Mouse (Mus musculus): Measurements from ENCODE around the gene Dtd1. TPM values are rescaled to one million over a fixed set of nuclear protein-coding genes. Genes with fewer than 3 reads are reported as not detected.
"Not testable (repeated sequence)": the region's sequence is repeated elsewhere in the genome, so short reads cannot be mapped to it uniquely, and the experiment has no call there.

The Dtd1 gene
- not detected in 2 replicates for polyA plus RNA-seq (2012; ENCODE audit: insufficient read depth, insufficient read length, low replicate concordance, missing spikeins)

- TF ChIP-seq POLR2A (IDR thresholded peaks at IDR 0.05; ENCODE audit: insufficient read depth, low read depth, low read length) (peak; percentile 79), CTCF (IDR thresholded peaks at IDR 0.05; ENCODE audit: insufficient read depth, low read depth, low read length) (peak; percentile 83; the same call in 1 of the 2 replicates)
- Histone ChIP-seq H3K4me3 (ENCODE audit: insufficient read depth, low read depth, low read length) (peak within 1 kb of the TSS; percentile 79), H3K4me1 (ENCODE audit: control insufficient read depth, insufficient read depth, low read length) (no peaks in the 10 kb centered on the region), H3K27ac (ENCODE audit: insufficient read depth, low read depth, low read length) (peak within 1 kb of the TSS; percentile 53)
- 1% methylated on average over 50 of the region's 50 CpGs for WGBS
These were observed at the start of gene Dtd1 for GRCm38 (mm10) chr2:144599831-144600687. Gene Dtd1, plus strand, starts transcription at chr2:144599897.

DNA sequence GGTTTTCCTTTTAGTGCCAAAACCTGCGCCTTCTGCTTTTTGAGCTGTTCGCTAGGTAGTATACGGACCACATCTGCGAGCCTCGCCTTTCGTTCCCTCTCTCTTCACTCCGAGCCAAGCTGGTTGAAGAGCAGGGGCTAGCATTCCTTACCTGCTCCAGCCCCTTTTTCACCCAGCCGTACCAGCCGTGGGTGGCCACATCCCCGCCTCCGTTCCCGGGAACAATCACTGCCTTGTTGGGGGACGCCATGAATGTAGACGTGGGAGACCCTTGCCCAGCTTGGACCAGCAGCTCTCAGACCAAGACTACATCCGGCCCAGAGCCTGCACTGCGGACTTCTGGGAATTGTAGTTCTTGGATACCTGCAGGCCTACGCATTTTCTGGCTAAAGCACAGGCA is 49.2 kb upstream of the Dtd1 start, which contains the start of gene Rbbp9:
TSS of gene Rbbp9 (minus strand) at position 341 of the 400 bp plus-strand sequence.
- Histone ChIP-seq H3K4me1 (ENCODE audit: control insufficient read depth, insufficient read depth, low read length) (no peaks in the 10 kb centered on the region), H3K27ac (ENCODE audit: insufficient read depth, low read depth, low read length) (0 out of 2 replicates have a peak within 1 kb of the TSS, but pooled peaks have one; percentile 35), H3K4me3 (ENCODE audit: insufficient read depth, low read depth, low read length) (peak within 1 kb of the TSS; percentile 75)
- under 1% methylated on average over 17 of the region's 17 CpGs for WGBS
- no peak for TF ChIP-seq CTCF (IDR thresholded peaks at IDR 0.05; ENCODE audit: insufficient read depth, low read depth, low read length)
- TF ChIP-seq POLR2A (IDR thresholded peaks at IDR 0.05; ENCODE audit: insufficient read depth, low read depth, low read length) = peak; percentile 63

DNA sequence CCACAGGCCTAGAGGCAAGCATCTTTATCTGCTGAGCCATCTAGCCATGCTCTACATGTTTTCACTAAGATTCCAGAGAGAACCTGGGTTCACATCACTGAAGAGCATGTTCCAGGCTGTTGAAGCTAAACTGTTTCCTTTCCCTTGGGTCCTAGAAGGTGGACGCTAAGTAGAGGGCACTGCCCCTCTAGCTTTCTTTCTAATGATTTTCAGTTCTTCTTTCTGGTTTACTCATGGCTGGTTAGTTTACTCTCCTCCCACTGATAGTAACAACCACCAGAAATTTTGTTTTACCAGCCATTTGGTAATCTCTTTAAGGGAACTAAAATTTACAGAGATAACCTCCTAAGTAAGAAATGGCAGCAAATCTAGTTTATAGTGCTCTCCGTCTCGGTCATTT is 45.8 kb upstream of the Dtd1 start:
- no peak for TF ChIP-seq POLR2A (IDR thresholded peaks at IDR 0.05; ENCODE audit: insufficient read depth, low read depth, low read length)
- TF ChIP-seq CTCF (IDR thresholded peaks at IDR 0.05; ENCODE audit: insufficient read depth, low read depth, low read length) = no peak
- Histone ChIP-seq H3K4me3 (ENCODE audit: insufficient read depth, low read depth, low read length) (no peak overlapping the region), H3K27ac (ENCODE audit: insufficient read depth, low read depth, low read length) (no peak overlapping the region), H3K4me1 (ENCODE audit: control insufficient read depth, insufficient read depth, low read length) (no peaks in the 10 kb centered on the region)
- WGBS = 90% methylated on average over 3 of the region's 3 CpGs

GRCm38 (mm10) chr2:144555286-144555819 is 44.3 kb upstream of the Dtd1 start:
- peak overlapping the region; percentile 89 for H3K4me3 ChIP-seq (ENCODE audit: insufficient read depth, low read depth, low read length)
- WGBS = 2% methylated on average over 14 of the region's 14 CpGs
- no peaks in the 10 kb centered on the region for H3K4me1 ChIP-seq (ENCODE audit: control insufficient read depth, insufficient read depth, low read length)
- peak overlapping the region; percentile 53 for H3K27ac ChIP-seq (ENCODE audit: insufficient read depth, low read depth, low read length)
- TF ChIP-seq CTCF (IDR thresholded peaks at IDR 0.05; ENCODE audit: insufficient read depth, low read depth, low read length) (no peak), POLR2A (IDR thresholded peaks at IDR 0.05; ENCODE audit: insufficient read depth, low read depth, low read length) (no peak)

- no peak for TF ChIP-seq CTCF (IDR thresholded peaks at IDR 0.05; ENCODE audit: insufficient read depth, low read depth, low read length)
- TF ChIP-seq POLR2A (IDR thresholded peaks at IDR 0.05; ENCODE audit: insufficient read depth, low read depth, low read length) = peak; percentile 29; the same call in 1 of the 2 replicates
- under 1% methylated on average over 44 of the region's 44 CpGs for WGBS
- H3K27ac ChIP-seq (ENCODE audit: insufficient read depth, low read depth, low read length) = peak within 1 kb of the TSS; percentile 53
- peak within 1 kb of the TSS; percentile 89 for H3K4me3 ChIP-seq (ENCODE audit: insufficient read depth, low read depth, low read length)
- no peaks in the 10 kb centered on the region for H3K4me1 ChIP-seq (ENCODE audit: control insufficient read depth, insufficient read depth, low read length)
These were observed 43.7 kb upstream of the Dtd1 start, which contains the start of gene Sec23b for GRCm38 (mm10) chr2:144555820-144556552. Gene Sec23b, plus strand, starts transcription at chr2:144556229.

DNA sequence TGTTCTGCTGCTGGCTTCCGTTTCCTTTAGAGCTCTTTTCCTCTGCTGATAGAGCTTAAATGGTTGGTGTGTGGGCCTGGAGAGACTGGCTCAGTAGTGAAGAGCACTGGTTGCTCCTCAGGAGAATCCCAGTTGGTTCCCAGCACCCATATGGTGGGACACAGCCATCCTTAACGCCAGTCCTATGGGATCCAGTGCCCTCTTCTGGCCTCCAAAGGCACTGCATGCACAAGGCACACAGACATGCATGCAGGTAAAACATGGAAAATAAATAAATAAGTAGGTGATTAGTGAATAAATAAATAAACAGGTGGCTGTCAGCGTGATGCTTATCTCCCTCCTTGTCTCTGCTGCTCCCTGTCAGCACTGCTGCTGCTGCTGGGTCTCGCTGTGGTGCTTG is 11.0 kb upstream of the Dtd1 start:
- TF ChIP-seq CTCF (IDR thresholded peaks at IDR 0.05; ENCODE audit: insufficient read depth, low read depth, low read length) (no peak), POLR2A (IDR thresholded peaks at IDR 0.05; ENCODE audit: insufficient read depth, low read depth, low read length) (no peak)
- no peak overlapping the region for H3K4me3 ChIP-seq (ENCODE audit: insufficient read depth, low read depth, low read length)
- 84% methylated on average over 4 of the region's 4 CpGs for WGBS
- H3K4me1 ChIP-seq (ENCODE audit: control insufficient read depth, insufficient read depth, low read length) = no peaks in the 10 kb centered on the region
- H3K27ac ChIP-seq (ENCODE audit: insufficient read depth, low read depth, low read length) = no peak overlapping the region

GRCm38 (mm10) chr2:144593036-144593435 is 6.7 kb upstream of the Dtd1 start:
- 72% methylated on average over 8 of the region's 8 CpGs for WGBS
- H3K27ac ChIP-seq (ENCODE audit: insufficient read depth, low read depth, low read length); H3K4me3 ChIP-seq (ENCODE audit: insufficient read depth, low read depth, low read length); H3K4me1 ChIP-seq (ENCODE audit: control insufficient read depth, insufficient read depth, low read length): not testable (repeated sequence)

- under 1% methylated on average over 31 of the region's 31 CpGs for WGBS
- no peak for TF ChIP-seq CTCF (IDR thresholded peaks at IDR 0.05; ENCODE audit: insufficient read depth, low read depth, low read length)
- TF ChIP-seq POLR2A (IDR thresholded peaks at IDR 0.05; ENCODE audit: insufficient read depth, low read depth, low read length) = peak; percentile 56; the same call in 1 of the 2 replicates
- H3K4me1 ChIP-seq (ENCODE audit: control insufficient read depth, insufficient read depth, low read length) = no peaks in the 10 kb centered on the region
- peak within 1 kb of the TSS; percentile 82 for H3K4me3 ChIP-seq (ENCODE audit: insufficient read depth, low read depth, low read length)
- H3K27ac ChIP-seq (ENCODE audit: insufficient read depth, low read depth, low read length) = peak within 1 kb of the TSS; percentile 75
These were observed 5.6 kb upstream of the Dtd1 start, which contains the start of gene Smim26 for GRCm38 (mm10) chr2:144593951-144594651. Gene Smim26, plus strand, starts transcription at chr2:144594054.

Measured in olfactory bulb, adult 2 months (tissue).